Mouse (Mus musculus): Measurements from ENCODE around the gene Pnpla1.

DNA sequence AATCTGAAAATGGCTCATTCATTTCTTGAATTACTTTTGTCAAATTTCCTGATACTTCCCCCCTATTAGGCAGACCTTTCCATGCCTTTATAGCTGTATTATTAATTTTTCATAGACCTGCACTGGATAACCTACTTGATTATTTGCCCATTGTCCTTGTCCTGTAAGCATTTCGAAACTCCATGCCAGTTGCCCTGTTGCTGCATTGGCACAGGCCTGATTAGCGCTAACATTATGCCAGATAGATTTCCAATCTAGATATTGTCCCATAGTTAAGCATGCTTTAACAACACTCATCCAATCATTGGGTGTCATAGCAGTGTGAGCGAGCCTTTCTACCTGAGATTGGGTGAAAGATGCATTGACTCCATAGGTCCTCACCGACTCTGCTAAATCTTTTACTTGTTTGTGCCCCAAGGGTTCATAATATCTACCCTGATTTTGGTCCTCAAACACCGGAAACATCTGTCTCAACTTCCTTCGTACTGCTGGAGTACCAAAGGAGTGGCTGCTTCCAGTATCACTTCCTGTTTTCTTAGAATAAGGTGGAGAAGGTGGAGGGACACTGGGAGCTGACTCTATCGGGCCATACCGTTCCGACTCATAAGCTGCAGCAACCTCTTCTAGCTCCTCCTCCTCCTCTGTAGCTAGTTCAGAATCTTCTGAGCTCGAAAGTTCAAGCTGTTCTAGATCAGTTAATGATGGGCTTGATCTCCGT lies 36.0 kb downstream of the Pnpla1 start:
- TF ChIP-seq CTCF (IDR thresholded peaks at IDR 0.05; ENCODE audit: low read depth) (no peak), EP300 (optimal IDR thresholded peaks at IDR 0.05) (no peak)

All from stomach, postnatal 0 days (tissue).